Mouse (Mus musculus): Measurements from ENCODE around the gene Olfr461. TPM values are rescaled to one million over a fixed set of nuclear protein-coding genes. Genes with fewer than 3 reads are reported as not detected.

Olfr461 gene
- polyA plus RNA-seq, 1 experiment from 2014 or later, result 0.36 TPM

DNA sequence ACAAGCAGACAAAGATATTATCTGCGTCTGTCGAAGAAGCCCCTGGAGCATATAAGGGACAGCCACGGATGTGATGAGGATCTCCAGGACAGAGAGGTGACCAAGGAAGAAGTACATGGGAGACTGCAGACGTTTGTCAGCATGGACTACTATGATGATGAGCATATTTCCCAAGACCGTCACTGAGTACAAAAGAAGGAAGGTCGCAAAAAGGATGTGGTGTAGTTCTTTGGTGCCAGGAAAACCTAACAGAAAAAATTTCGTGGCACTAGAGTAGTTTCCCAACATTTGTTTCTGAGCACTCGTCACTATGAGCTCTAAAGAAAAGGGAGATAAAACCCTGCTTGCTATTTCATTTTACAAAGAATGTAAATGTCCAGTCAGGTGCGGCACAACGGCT is 10.2 kb downstream of the Olfr461 start:
- Histone ChIP-seq H3K27ac (ENCODE audit: low read depth, low read length) (no peak overlapping the region), H3K36me3 (ENCODE audit: control insufficient read depth, insufficient read depth, low read length) (no peaks in the 10 kb centered on the region), H3K9ac (replicated peaks; ENCODE audit: low read depth, low read length) (no peak overlapping the region), H3K4me3 (ENCODE audit: low read depth, low read length) (no peak overlapping the region), H3K4me1 (ENCODE audit: control insufficient read depth, insufficient read depth, low read length) (no peaks in the 10 kb centered on the region), H3K4me2 (ENCODE audit: low read depth, low read length) (no peak overlapping the region), H3K9me3 (ENCODE audit: control insufficient read depth, low read length) (no peaks in the 10 kb centered on the region), H3K27me3 (ENCODE audit: control insufficient read depth, insufficient read depth, low read length) (no peaks in the 10 kb centered on the region)
- ATAC-seq (ENCODE audit: low read depth), result no peak
- WGBS, result 85% methylated on average over 10 of the region's 10 CpGs

DNA sequence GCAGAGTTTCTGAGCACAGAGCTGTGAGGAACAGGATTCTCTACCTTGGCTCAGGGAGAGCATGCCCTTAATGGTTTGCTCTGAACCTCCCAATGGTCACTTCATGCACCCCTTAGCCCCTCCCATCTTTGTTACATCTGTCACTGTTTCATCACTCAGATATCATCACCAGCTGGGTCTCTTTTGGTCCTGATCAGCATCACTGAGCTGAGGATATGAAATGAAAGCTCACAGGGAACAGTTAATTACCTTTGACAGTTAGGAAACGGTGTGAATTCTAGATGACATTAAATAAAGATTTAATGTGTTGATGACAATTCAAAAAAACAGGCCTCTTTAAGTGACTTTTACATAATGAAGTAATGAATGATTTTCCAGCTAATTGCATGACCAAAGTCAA is 35.4 kb downstream of the Olfr461 start, which contains the start of gene Prss37:
Prss37 (minus strand) TSS at position 101 of the 400 bp plus-strand sequence.
- Histone ChIP-seq H3K27ac (ENCODE audit: low read depth, low read length) (no peak within 1 kb of the TSS), H3K9me3 (ENCODE audit: control insufficient read depth, low read length) (no peaks in the 10 kb centered on the region), H3K4me1 (ENCODE audit: control insufficient read depth, insufficient read depth, low read length) (no peaks in the 10 kb centered on the region), H3K36me3 (ENCODE audit: control insufficient read depth, insufficient read depth, low read length) (no peaks in the 10 kb centered on the region), H3K9ac (replicated peaks; ENCODE audit: low read depth, low read length) (no peak within 1 kb of the TSS), H3K4me2 (ENCODE audit: low read depth, low read length) (no peak within 1 kb of the TSS), H3K4me3 (ENCODE audit: low read depth, low read length) (no peak within 1 kb of the TSS), H3K27me3 (ENCODE audit: control insufficient read depth, insufficient read depth, low read length) (no peaks in the 10 kb centered on the region)
- ATAC-seq (ENCODE audit: low read depth), result no peak
- WGBS, result 59% methylated on average over 1 of the region's 1 CpGs

DNA sequence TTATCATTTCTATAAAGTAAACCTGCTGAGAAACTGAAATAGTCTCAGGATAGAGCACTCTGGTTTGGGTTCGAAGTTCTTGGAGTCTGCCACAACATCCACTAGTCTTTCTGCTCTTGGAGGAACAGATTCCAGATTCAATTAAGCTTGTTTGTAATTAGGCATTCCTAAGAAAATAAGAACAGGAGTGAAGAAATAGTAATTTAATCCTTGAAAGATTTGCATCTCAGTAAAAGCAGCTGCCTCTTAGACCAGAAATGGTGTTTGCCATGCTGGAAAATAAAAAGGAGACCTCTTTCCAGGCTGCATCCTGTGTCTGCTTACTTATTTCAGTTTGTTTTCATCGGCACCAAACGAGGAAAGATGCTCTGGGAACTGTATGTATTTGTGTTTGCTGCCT is 61.6 kb downstream of the Olfr461 start, which contains the start of gene Tas2r108:
Tas2r108 (plus strand) TSS at position 301 of the 400 bp plus-strand sequence.
- H3K4me2 ChIP-seq (ENCODE audit: low read depth, low read length), result no peak within 1 kb of the TSS
- H3K4me3 ChIP-seq (ENCODE audit: low read depth, low read length), result no peak within 1 kb of the TSS
- no peaks in the 10 kb centered on the region for H3K27me3 ChIP-seq (ENCODE audit: control insufficient read depth, insufficient read depth, low read length)
- ATAC-seq (ENCODE audit: low read depth), result no peak
- no peaks in the 10 kb centered on the region for H3K4me1 ChIP-seq (ENCODE audit: control insufficient read depth, insufficient read depth, low read length)
- no peak within 1 kb of the TSS for H3K9ac ChIP-seq (replicated peaks; ENCODE audit: low read depth, low read length)
- no peak within 1 kb of the TSS for H3K27ac ChIP-seq (ENCODE audit: low read depth, low read length)
- 90% methylated on average over 3 of the region's 3 CpGs for WGBS
- H3K36me3 ChIP-seq (ENCODE audit: control insufficient read depth, insufficient read depth, low read length), result no peaks in the 10 kb centered on the region
- no peaks in the 10 kb centered on the region for H3K9me3 ChIP-seq (ENCODE audit: control insufficient read depth, low read length)

Other genes with a start within 250 kb of the Olfr461 start
- 59.8 and 72.2 TPM in 2 replicates for gene Agk, start 229.9 kb downstream of the Olfr461 start, polyA plus RNA-seq (2014; fragmentation: Nextera tagmentation; extraction: Ambion mirVana)
- 16.3 and 17.0 TPM in 2 replicates for gene E330009J07Rik, start 118.9 kb downstream of the Olfr461 start, polyA plus RNA-seq (2014; fragmentation: Nextera tagmentation; extraction: Ambion mirVana)
- gene Wee2, start 116.0 kb downstream of the Olfr461 start, polyA plus RNA-seq (2014; fragmentation: Nextera tagmentation; extraction: Ambion mirVana), result 0.09 and 0.25 TPM in 2 replicates
- 84.0 and 97.3 TPM in 2 replicates for gene Ssbp1, start 83.7 kb downstream of the Olfr461 start, polyA plus RNA-seq (2014; fragmentation: Nextera tagmentation; extraction: Ambion mirVana)
- 0.25 TPM in 1 of 2 replicates, not detected in the other for gene Tas2r137, start 63.8 kb downstream of the Olfr461 start, polyA plus RNA-seq (2014; fragmentation: Nextera tagmentation; extraction: Ambion mirVana)
- 0.27 TPM in 1 of 2 replicates, not detected in the other for gene Tas2r108, start 61.5 kb downstream of the Olfr461 start, polyA plus RNA-seq (2014; fragmentation: Nextera tagmentation; extraction: Ambion mirVana)
- gene Prss37, start 35.5 kb downstream of the Olfr461 start, polyA plus RNA-seq (2014; fragmentation: Nextera tagmentation; extraction: Ambion mirVana), result not detected in 2 replicates
- 0.08 TPM in 1 of 2 replicates, not detected in the other for gene Olfr460, start 14.4 kb upstream of the Olfr461 start, polyA plus RNA-seq (2014; fragmentation: Nextera tagmentation; extraction: Ambion mirVana)
- 0.59 and 0.63 TPM in 2 replicates for gene Clec5a, start 30.8 kb upstream of the Olfr461 start, polyA plus RNA-seq (2014; fragmentation: Nextera tagmentation; extraction: Ambion mirVana)
- gene Tas2r138, start 58.3 kb upstream of the Olfr461 start, polyA plus RNA-seq (2014; fragmentation: Nextera tagmentation; extraction: Ambion mirVana), result not detected in 2 replicates
- 0.14 and 0.17 TPM in 2 replicates for gene Mgam, start 73.8 kb upstream of the Olfr461 start, polyA plus RNA-seq (2014; fragmentation: Nextera tagmentation; extraction: Ambion mirVana)

Data from neural tube, embryonic 14.5 days (tissue).